Mouse (Mus musculus) ES-E14 (cell line): ENCODE measurements around the gene Leng1.

ENCODE experiments used
- CHD2 ChIP-seq: IDR thresholded peaks from 2 replicates; pipeline ENCODE4 v1.6.1; 2014; ENCODE audit warnings: mild to moderate bottlenecking, low read depth, low read length, inconsistent platforms
- HCFC1 ChIP-seq: IDR thresholded peaks from 2 replicates; pipeline ENCODE4 v1.6.1; 2012; ENCODE audit warnings: low read length, inconsistent platforms, borderline replicate concordance; ENCODE audit not compliant: insufficient read depth
- ZC3H11A ChIP-seq: IDR thresholded peaks from 2 replicates; pipeline ENCODE4 v1.6.1; 2012; ENCODE audit warnings: low read depth, mild to moderate bottlenecking, inconsistent platforms, low read length, borderline replicate concordance
- ZNF384 ChIP-seq: IDR thresholded peaks from 2 replicates; pipeline ENCODE4 v1.6.1; 2012; ENCODE audit warnings: low read depth, low read length, inconsistent platforms

DNA sequence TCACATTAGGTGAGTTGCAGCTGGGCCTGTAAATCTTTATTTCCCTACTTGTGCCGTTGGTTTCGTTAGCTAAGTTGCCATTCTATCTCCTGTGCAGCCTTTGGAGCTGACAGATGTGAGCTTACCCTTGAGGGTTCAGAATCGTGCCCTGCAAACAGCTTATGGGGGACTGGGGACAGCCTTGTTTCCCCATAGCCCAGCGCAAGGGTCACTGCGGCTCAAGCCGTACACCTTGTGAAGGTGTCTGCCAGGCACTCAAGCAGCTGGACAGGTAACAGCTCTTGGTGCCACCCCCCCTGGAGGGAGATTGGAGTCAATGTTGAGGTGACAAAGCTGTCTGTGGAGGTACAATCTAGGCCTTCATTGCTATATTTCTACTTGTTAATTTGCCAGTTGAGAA lies 40.3 kb upstream of the Leng1 start:
- TF ChIP-seq HCFC1, result no peak
- TF ChIP-seq CHD2, result no peak
- TF ChIP-seq ZNF384, result no peak
- no peak for TF ChIP-seq ZC3H11A
